Mouse (Mus musculus): ENCODE measurements around the gene Cyth4.
A peak's percentile ranks its signal among the peaks of the same experiment; 100 is the strongest.

The Cyth4 gene

DNA sequence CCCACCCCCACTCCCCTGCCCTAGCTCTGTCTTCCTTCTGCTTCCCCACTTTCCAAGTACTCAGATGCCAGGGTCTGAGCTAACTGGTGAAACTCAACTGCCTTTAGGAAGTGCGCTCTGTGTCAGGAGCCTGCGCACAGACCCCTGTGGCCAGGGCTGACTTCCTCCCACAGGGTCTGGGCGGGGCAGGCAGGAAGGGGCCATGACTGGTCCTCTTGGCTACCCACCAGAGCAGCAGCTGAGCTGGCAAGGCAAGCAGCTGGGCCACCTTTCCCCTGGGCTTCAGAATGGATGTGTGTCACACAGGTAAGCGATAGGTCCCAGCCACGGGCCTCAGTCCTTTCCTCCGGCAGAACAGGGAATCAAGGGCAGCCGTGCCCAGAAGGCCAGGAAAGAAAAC, at the start of gene Cyth4:
Cyth4 (plus strand) TSS at position 134 of the 400 bp plus-strand sequence.
- DNase-seq (ENCODE audit: low read depth, low spot score), result peak; percentile 79

DNA sequence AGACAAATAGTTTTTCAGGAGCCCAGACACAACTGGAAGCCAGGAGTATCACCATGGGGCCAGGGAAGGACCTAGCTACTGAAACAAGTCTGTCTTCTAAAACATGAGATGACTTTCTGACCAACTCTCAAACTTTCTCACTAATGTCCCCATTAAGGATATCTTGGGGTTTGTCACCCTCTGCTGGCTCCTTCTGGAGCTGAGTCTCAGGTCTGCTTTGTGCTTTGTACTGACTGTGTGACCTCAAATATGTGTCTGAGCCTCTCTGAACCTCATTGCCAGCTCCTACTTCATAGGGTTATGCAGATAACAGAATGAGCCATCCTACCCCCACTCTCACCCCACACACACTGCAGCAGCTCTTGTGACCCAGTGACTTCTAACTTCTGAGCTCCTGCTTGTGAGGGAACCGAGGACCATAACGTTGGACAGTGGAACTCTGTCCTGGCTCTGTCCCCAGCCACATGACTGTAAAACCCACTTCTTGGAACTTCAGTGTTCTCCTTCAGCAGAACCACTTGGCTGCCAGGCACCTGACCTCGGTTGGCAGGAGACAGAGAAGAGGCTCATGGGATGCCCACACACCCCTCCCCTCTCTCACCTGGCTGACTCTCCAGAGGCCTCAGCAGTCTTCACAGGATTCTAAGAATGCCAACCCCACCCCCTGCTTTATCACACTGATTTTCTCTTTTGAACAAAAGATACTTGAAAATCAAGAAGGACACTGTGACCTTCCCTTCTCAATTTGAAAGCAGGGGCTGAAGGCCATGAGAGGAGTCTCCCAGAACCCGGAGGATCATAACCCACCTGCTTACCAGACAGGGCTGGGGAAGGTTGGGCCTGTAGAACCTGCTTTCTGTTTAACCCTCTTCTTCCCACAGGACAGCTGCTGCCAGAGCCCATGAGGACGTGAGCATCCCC, 49.2 kb upstream of the Cyth4 start:
- peak; percentile 84 for DNase-seq (ENCODE audit: low read depth, low spot score)

DNA sequence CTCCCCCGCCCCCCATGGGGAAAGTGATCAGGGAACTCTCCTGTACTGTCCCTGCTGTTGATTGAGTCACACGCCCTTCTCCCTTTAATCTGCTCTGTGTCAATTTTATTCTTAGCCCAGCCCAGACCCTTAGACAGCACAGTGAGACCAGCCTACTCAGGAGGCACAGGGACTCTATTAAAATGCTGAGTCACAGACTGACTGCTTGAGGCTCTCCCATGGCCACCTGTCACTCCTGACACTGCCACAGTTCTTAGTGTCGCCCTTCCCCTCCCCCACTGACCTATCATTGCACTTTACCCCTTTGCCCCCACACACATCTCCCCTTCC, 48.5 kb upstream of the Cyth4 start:
- no peak for DNase-seq (ENCODE audit: low read depth, low spot score)

- no peak for DNase-seq (ENCODE audit: low read depth, low spot score)
These were observed 48.1 kb upstream of the Cyth4 start for GRCm38 (mm10) chr15:78548711-78549110.

DNA sequence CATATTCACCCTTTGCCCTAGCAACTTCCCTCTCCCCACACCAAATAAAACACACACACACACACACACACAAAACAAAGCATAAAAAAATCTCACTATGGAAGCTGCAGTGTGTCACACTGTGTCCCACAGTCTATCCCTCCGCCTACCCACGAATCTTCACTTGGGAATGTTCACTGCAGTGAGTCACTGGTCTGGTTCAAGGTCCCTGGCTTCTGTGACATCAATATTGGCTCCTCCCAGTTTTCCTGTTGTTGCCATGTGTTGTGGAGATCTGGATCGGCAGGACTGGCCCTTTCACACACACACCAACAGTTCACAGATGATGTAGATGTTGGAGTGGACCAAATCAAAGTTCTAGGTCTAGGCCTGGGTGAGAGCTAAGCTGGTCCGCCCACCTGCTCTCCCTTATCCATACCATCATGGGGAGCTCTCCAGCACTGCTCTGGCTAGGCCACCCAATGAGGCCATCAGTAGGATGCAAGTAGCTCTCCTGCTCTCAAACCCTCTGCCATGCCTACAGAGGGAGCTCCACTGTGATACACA, 47.6 kb upstream of the Cyth4 start:
- DNase-seq (ENCODE audit: low read depth, low spot score), result no peak

- no peak for DNase-seq (ENCODE audit: low read depth, low spot score)
These were observed 42.1 kb upstream of the Cyth4 start for GRCm38 (mm10) chr15:78554545-78555313.

DNA sequence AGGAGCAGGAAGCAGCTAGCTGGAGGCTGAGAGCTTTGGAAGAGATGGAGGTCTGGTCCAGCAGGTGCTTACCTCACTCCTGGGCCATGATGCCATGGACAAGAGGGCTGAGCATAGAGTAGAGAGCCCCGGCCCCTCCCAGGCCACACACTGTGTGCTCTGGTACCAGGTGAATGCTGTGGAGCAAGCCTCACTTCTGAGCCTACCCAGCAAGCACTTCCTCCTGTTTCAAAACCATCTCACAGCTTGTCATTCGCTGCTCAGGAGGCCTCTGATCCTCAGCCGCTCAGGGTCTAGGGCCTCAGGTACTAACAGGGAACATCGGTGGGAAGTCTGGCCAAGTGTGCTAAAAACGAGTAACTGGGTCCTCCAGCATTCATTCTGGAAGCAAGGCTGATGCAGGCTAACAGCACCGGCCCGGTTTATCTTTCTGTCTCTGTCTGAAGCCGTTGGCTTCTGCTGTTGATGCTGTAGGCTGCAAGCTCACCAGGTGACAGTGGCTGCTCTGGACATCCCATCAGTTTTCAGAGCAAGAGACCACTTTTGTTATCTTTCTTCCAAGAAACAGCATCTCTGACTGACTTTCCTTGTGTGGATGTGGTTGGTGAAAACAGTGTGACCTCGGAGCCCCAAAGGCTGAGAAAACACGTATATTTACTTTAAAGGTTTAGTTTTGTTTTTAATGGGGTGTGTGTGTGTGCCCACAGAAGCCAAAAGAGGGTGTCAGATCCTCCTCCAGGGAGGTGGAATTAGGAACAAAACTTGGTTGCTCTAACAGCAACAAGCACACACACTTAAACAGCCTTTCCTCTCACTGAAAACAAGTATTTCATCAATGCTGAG, 38.9 kb upstream of the Cyth4 start:
- peak; percentile 58 for DNase-seq (ENCODE audit: low read depth, low spot score)

DNA sequence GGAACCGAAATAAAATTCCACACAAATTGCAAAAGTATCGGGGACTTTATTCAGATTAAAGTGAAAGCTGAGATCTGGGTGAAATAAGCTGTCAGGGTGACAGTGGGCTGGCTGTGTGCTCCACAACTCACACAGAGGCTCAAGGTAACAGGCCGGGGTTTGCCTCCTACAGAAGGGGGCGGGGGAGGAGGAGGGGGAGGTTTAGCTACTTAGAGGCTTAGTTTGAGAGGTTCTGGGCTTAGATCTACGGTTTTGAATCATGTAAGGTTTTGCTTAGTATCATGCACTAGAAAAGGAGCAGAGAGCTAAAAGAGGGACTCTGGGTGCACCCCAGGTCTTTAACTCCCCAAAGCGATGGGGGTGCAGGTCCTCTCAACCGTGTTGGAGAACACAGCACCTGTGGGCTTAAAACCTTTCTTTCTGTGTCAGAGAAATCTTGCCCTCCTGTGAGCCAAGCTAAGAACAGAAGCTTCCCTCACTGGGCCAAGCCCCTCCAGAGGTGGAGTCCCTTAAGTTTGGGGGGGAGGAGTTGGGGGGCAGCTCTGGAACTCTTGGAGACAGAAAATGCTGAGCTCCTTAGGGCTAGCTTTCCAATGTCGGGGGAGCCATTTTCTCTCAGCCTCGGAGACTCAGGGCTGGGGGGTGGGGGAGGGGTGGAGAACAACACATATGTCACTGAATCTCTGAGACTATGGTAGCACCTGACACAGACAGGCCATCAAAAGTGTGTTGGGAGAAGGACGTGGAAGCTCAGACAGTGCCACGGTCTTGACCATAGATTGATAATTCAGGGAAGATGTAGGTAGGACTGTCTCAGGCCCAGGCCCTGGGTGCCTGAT, 37.5 kb upstream of the Cyth4 start:
- peak; percentile 78 for DNase-seq (ENCODE audit: low read depth, low spot score)

DNA sequence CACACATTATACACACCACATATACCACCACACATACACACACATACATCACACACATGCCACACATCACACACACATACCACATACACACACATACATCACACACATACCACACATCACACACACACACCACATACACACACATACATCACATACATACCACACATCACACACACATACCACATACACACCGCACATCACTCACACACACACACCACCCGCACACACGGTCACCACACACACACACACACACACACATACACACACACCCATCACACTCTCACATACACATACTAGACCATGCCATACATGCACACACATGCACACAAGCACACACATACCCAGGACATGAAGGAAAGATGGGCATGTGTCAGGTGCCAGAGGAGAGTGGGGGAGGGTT, 33.5 kb upstream of the Cyth4 start:
- DNase-seq (ENCODE audit: low read depth, low spot score), result no peak

DNA sequence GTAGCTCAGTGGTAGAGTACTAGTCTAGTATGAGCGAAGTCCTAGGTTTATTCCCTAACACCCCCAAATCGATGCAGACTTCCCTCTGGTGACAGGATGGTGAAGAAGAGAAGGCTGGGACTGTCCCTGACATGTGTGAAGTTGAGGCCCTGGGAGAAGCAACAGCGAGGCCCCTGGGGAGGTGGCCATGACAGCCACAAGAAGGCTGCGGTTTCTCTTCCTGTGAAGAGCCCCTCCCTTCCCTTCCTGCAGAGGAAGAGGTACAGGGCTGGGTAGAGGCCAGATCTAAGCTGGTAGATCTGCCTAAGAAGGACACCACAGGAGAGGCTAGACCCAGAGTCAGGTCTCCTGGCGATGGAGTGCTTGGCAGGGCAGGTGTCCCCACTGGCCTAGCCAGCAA, 32.9 kb upstream of the Cyth4 start:
- peak; percentile 88 for DNase-seq (ENCODE audit: low read depth, low spot score)

- no peak for DNase-seq (ENCODE audit: low read depth, low spot score)
These were observed 31.9 kb upstream of the Cyth4 start for GRCm38 (mm10) chr15:78564764-78565435.

DNA sequence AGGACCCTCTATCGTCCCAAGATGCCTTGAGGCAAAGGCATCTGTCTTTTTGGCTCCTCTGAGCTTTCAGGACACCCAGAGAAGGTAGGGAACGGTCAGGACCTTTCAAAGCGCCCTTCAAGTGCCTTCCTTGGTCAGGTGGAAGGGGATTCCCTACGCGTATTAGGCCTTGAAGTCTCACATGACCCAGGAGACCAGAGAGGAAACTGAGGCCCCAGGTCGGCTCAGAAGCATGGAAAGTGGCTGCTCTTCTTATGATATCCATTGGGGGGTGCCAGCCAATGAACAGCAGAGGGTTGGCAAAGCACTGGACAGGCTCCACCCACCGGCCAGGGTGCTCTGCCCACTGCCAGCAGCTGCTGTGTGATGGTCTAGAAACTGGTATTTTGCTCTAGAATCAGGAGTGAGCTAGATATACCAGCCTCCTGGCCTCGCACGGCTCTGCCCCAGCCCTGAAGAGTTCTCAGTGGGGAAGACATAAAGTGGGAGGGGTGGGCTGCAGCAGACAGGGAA, 29.2 kb upstream of the Cyth4 start:
- DNase-seq (ENCODE audit: low read depth, low spot score), result peak; percentile 41

DNA sequence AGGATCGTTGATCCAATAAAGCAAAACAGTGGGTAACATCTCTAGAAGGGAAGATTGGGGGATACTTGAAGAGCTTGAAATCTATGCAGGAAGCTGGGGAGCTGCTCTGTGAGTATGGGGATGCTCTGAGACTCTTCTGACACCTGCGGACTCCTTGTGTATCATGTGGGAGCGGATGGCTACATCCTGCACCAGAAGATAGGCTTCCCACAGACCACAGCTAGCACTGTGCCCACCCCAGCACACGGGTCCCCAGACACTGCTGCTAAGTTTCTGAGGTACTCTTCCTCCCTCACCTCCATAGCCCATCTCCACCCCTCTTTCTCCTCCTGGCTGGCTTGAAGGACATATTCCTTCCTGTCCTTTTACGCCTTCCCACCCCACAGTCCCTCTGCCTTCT, 26.7 kb upstream of the Cyth4 start:
- no peak for DNase-seq (ENCODE audit: low read depth, low spot score)

GRCm38 (mm10) chr15:78571554-78572269, 25.1 kb upstream of the Cyth4 start:
- peak; percentile 84 for DNase-seq (ENCODE audit: low read depth, low spot score)

GRCm38 (mm10) chr15:78572270-78572600, 24.6 kb upstream of the Cyth4 start:
- DNase-seq (ENCODE audit: low read depth, low spot score), result no peak

GRCm38 (mm10) chr15:78572658-78573397, 24.0 kb upstream of the Cyth4 start, which contains the start of gene Rac2:
TSS of gene Rac2 (minus strand) at chr15:78572783.
- peak; percentile 77 for DNase-seq (ENCODE audit: low read depth, low spot score)

GRCm38 (mm10) chr15:78576284-78576810, 20.5 kb upstream of the Cyth4 start:
- peak; percentile 72 for DNase-seq (ENCODE audit: low read depth, low spot score)

GRCm38 (mm10) chr15:78583352-78583751, 13.5 kb upstream of the Cyth4 start:
- DNase-seq (ENCODE audit: low read depth, low spot score), result no peak
